Mouse (Mus musculus): Measurements from ENCODE around the gene Lsamp. TPM values are rescaled to one million over a fixed set of nuclear protein-coding genes. Genes with fewer than 3 reads are reported as not detected.

The Lsamp gene
- total and polyA plus RNA-seq, 2 experiments from 2014 or later: 0.61 to 0.95 TPM

GRCm38 (mm10) chr16:40234151-40234895 is 250.2 kb downstream of the Lsamp start:
- H3K27ac ChIP-seq (ENCODE audit: low read depth): no peak overlapping the region
- 71% methylated on average over 13 of the region's 13 CpGs for WGBS
- no peak overlapping the region for H3K9ac ChIP-seq (replicated peaks; ENCODE audit: low read depth, low read length)
- H3K4me2 ChIP-seq (ENCODE audit: low read depth, low read length): no peak overlapping the region
- TF ChIP-seq CTCF (IDR thresholded peaks at IDR 0.05; ENCODE audit: low read depth): no peak
- TF ChIP-seq EP300 (IDR thresholded peaks at IDR 0.05; ENCODE audit: low read depth): no peak
- DNase-seq (ENCODE audit: low spot score): no peak
- H3K9me3 ChIP-seq (replicated peaks; ENCODE audit: control insufficient read depth, low read length): no peaks in the 10 kb centered on the region
- ATAC-seq (ENCODE audit: insufficient read depth, low read depth): no peak
- H3K4me1 ChIP-seq (ENCODE audit: control insufficient read depth, insufficient read depth): no peaks in the 10 kb centered on the region
- no peaks in the 10 kb centered on the region for H3K27me3 ChIP-seq (ENCODE audit: control insufficient read depth, insufficient read depth, low read length)
- no peak overlapping the region for H3K4me3 ChIP-seq (ENCODE audit: low read depth, low read length)
- H3K36me3 ChIP-seq (replicated peaks; ENCODE audit: control insufficient read depth, insufficient read depth, low read length): no peaks in the 10 kb centered on the region

- no peak for ATAC-seq (ENCODE audit: insufficient read depth, low read depth)
- H3K36me3 ChIP-seq (replicated peaks; ENCODE audit: control insufficient read depth, insufficient read depth, low read length): no peaks in the 10 kb centered on the region
- H3K4me3 ChIP-seq (ENCODE audit: low read depth, low read length): no peak overlapping the region
- H3K4me2 ChIP-seq (ENCODE audit: low read depth, low read length): no peak overlapping the region
- H3K27me3 ChIP-seq (ENCODE audit: control insufficient read depth, insufficient read depth, low read length): no peaks in the 10 kb centered on the region
- no peaks in the 10 kb centered on the region for H3K4me1 ChIP-seq (ENCODE audit: control insufficient read depth, insufficient read depth)
- TF ChIP-seq CTCF (IDR thresholded peaks at IDR 0.05; ENCODE audit: low read depth) (peak; percentile 18), EP300 (IDR thresholded peaks at IDR 0.05; ENCODE audit: low read depth) (no peak)
- no peak for DNase-seq (ENCODE audit: low spot score)
- no peak overlapping the region for H3K27ac ChIP-seq (ENCODE audit: low read depth)
- no peak overlapping the region for H3K9ac ChIP-seq (replicated peaks; ENCODE audit: low read depth, low read length)
- WGBS: 65% methylated on average over 3 of the region's 3 CpGs
- no peaks in the 10 kb centered on the region for H3K9me3 ChIP-seq (replicated peaks; ENCODE audit: control insufficient read depth, low read length)
Measured at GRCm38 (mm10) chr16:40271859-40272258, 287.7 kb downstream of the Lsamp start.

DNA sequence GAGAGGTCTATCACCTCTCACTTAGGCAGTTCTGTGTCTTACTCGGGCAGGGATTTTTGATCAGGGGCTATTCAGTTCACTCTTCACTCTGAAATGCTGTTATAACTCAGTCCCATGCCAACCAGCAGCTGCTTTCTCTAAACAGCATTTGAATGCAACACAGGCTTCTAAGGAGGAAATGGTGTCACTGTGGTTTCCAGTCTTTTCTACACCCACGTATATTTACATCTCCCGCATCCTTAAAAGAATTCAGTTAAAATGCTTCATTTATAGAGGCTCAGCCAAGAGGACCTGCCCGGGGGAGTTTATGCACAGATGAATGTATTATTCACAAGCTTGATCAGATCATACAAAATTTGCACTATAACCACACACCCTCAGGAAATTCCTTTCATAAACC is 306.0 kb downstream of the Lsamp start:
- no peak overlapping the region for H3K27ac ChIP-seq (ENCODE audit: low read depth)
- H3K4me3 ChIP-seq (ENCODE audit: low read depth, low read length): no peak overlapping the region
- H3K36me3 ChIP-seq (replicated peaks; ENCODE audit: control insufficient read depth, insufficient read depth, low read length): no peaks in the 10 kb centered on the region
- no peak for TF ChIP-seq CTCF (IDR thresholded peaks at IDR 0.05; ENCODE audit: low read depth)
- TF ChIP-seq EP300 (IDR thresholded peaks at IDR 0.05; ENCODE audit: low read depth): no peak
- no peaks in the 10 kb centered on the region for H3K4me1 ChIP-seq (ENCODE audit: control insufficient read depth, insufficient read depth)
- H3K27me3 ChIP-seq (ENCODE audit: control insufficient read depth, insufficient read depth, low read length): no peaks in the 10 kb centered on the region
- H3K9ac ChIP-seq (replicated peaks; ENCODE audit: low read depth, low read length): no peak overlapping the region
- ATAC-seq (ENCODE audit: insufficient read depth, low read depth): no peak
- H3K4me2 ChIP-seq (ENCODE audit: low read depth, low read length): no peak overlapping the region
- 58% methylated on average over 4 of the region's 4 CpGs for WGBS
- DNase-seq (ENCODE audit: low spot score): no peak
- H3K9me3 ChIP-seq (replicated peaks; ENCODE audit: control insufficient read depth, low read length): no peaks in the 10 kb centered on the region

DNA sequence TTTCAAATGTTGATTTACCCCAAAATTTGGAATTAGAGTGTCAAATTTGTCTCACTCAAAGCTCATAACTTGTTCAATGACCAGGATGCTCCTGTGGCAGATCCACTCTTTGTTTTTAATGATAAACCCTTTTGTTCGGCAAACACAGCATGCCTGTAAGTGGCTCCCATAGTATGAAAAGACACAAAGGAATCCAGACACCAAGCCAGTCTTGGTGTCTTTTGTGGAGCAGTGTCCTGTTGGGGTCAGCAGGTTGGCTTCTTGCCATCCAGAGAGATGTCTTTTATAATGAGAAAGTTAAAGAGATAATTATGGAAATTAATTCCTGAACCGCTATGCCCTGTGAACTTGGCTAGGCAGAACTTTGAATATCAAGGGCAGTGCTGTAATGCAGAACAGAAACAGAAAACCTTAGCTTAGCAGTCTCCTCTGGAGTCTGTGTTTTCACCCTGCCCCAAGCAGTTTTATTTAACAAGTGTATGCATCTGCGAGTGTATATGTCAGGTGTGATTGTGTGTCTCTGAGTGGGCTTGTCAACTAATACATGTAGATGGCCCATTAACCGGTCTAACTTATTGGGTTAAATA is 310.2 kb downstream of the Lsamp start:
- no peak overlapping the region for H3K4me3 ChIP-seq (ENCODE audit: low read depth, low read length)
- whole genome bisulfite sequencing: 63% methylated on average over 4 of the region's 4 CpGs
- no peak overlapping the region for H3K27ac ChIP-seq (ENCODE audit: low read depth)
- DNase-seq (ENCODE audit: low spot score) (no peak), ATAC-seq (ENCODE audit: insufficient read depth, low read depth) (no peak)
- H3K4me2 ChIP-seq (ENCODE audit: low read depth, low read length): no peak overlapping the region
- no peaks in the 10 kb centered on the region for H3K27me3 ChIP-seq (ENCODE audit: control insufficient read depth, insufficient read depth, low read length)
- H3K36me3 ChIP-seq (replicated peaks; ENCODE audit: control insufficient read depth, insufficient read depth, low read length): no peaks in the 10 kb centered on the region
- no peak for TF ChIP-seq EP300 (IDR thresholded peaks at IDR 0.05; ENCODE audit: low read depth)
- TF ChIP-seq CTCF (IDR thresholded peaks at IDR 0.05; ENCODE audit: low read depth): no peak
- no peak overlapping the region for H3K9ac ChIP-seq (replicated peaks; ENCODE audit: low read depth, low read length)
- no peaks in the 10 kb centered on the region for H3K9me3 ChIP-seq (replicated peaks; ENCODE audit: control insufficient read depth, low read length)
- H3K4me1 ChIP-seq (ENCODE audit: control insufficient read depth, insufficient read depth): no peaks in the 10 kb centered on the region

- WGBS: 77% methylated on average over 7 of the region's 7 CpGs
- H3K4me2 ChIP-seq (ENCODE audit: low read depth, low read length): no peak overlapping the region
Measured at GRCm38 (mm10) chr16:40295240-40295639, 311.1 kb downstream of the Lsamp start.

More at GRCm38 (mm10) chr16:40295240-40295639, 311.1 kb downstream of the Lsamp start:
- no peaks in the 10 kb centered on the region for H3K9me3 ChIP-seq (replicated peaks; ENCODE audit: control insufficient read depth, low read length)
- H3K4me3 ChIP-seq (ENCODE audit: low read depth, low read length): no peak overlapping the region
- H3K27me3 ChIP-seq (ENCODE audit: control insufficient read depth, insufficient read depth, low read length): no peaks in the 10 kb centered on the region
- DNase-seq (ENCODE audit: low spot score): no peak
- H3K9ac ChIP-seq (replicated peaks; ENCODE audit: low read depth, low read length): no peak overlapping the region
- no peaks in the 10 kb centered on the region for H3K36me3 ChIP-seq (replicated peaks; ENCODE audit: control insufficient read depth, insufficient read depth, low read length)
- no peak for ATAC-seq (ENCODE audit: insufficient read depth, low read depth)
- no peak overlapping the region for H3K27ac ChIP-seq (ENCODE audit: low read depth)
- H3K4me1 ChIP-seq (ENCODE audit: control insufficient read depth, insufficient read depth): no peaks in the 10 kb centered on the region
- TF ChIP-seq EP300 (IDR thresholded peaks at IDR 0.05; ENCODE audit: low read depth) (no peak), CTCF (IDR thresholded peaks at IDR 0.05; ENCODE audit: low read depth) (no peak)
